ENCODE assay signal across 8 mouse cellular contexts in the genomic region with DNA sequence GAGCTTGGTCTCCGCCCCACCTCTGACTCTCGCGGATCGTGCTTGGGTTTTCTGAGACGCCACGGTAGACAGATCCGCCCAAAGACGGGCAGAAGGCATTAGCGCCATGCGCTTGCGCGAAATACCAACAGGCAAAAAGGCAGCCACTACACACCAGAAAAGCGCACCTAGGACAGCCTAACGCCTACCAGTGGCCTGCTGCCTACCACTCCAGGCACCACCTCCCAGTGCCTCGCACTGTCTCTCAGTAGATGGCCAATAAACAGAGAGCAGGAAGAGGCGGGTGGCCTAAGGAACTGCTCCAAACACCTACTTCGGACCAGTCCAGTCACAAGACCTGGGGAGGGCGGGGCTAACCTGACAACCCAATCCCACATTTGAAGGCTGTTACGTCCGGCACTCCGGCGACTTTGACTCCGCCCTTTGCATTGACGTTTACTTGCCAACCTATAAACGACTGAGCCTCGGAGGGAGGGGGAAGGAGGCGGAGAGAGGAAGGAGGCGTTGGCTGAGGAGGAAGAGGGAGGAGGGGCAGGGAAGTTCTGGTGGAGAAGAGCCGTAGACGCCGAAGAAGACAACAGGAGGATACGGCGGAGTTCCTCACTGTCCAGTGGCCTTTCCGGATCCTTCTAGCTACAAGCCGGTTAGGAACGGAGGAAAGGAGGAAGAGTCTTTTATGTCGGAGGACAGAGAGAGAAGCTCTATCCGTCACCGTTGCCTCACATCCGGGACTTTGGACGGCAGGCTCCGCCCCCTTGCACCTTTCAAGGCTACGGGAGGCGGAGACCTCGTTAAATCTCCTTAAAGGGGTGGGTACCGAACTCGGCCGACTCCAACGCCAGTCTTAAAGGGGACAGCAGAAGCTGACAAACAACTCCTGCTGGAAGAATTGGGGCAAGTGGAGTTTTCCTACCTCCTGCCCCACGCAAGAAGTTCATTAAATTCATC. TPM values are rescaled to one million over a fixed set of nuclear protein-coding genes. Genes with fewer than 3 reads are reported as not detected.
A peak's percentile ranks its signal among the peaks of the same experiment; 100 is the strongest.
DNase-seq lines count a peak whose midpoint lies in the region; ATAC-seq and TF ChIP-seq lines count a peak whose summit lies in the region.

No protein-coding gene starts in this region.

- peak; percentile 99 to 100 for DNase-seq in gastrocnemius, adult 8-10 months (ENCODE audit: low spot score in 2 of 2)
- peak; percentile 99 for DNase-seq in hindlimb bud, embryonic 11.5 days (ENCODE audit: extremely low spot score, low read depth, low spot score)
- peak; percentile 100 for DNase-seq in left cerebral cortex, adult 8-10 months (ENCODE audit: low spot score in 2 of 2)
- DNase-seq in right cerebral cortex, postnatal 10 days (ENCODE audit: low spot score in 2 of 2): peak; percentile 99 to 100
- DNase-seq in urinary bladder, postnatal 25 days (ENCODE audit: low spot score): peak; percentile 95

- peak; percentile 81 for ATAC-seq in activated CD4-positive, CD25-positive, alpha-beta regulatory T cell, adult 4 months

- H3K27me3 ChIP-seq in megakaryocyte, embryonic 14.5 days (replicated peaks): no peaks in the 10 kb centered on the region

- no peaks in the 10 kb centered on the region for H3K9me3 ChIP-seq in megakaryocyte, embryonic 14.5 days

- no peak for TF ChIP-seq CTCF in cortical plate, adult 2 months (IDR thresholded peaks at IDR 0.05; ENCODE audit: extremely low read depth, insufficient read depth, low read length)

- H3K4me1 ChIP-seq in cortical plate, adult 2 months (ENCODE audit: control insufficient read depth, insufficient read depth, low read length): peaks cover 3% of the 10 kb centered on the region; the same call in 1 of the 2 replicates
- peaks cover 72% of the 10 kb centered on the region for H3K4me1 ChIP-seq in megakaryocyte, embryonic 14.5 days

- H3K27ac ChIP-seq in cortical plate, adult 2 months (ENCODE audit: insufficient read depth, low read length): peak overlapping the region; percentile 90

- H3K4me3 ChIP-seq in cortical plate, adult 2 months (ENCODE audit: insufficient read depth, low read length): peak overlapping the region; percentile 52
- peak overlapping the region; percentile 97 for H3K4me3 ChIP-seq in megakaryocyte, embryonic 14.5 days (replicated peaks)

- H3K36me3 ChIP-seq in megakaryocyte, embryonic 14.5 days (replicated peaks; ENCODE audit: low read length): peaks cover 75% of the 10 kb centered on the region

- peak; percentile 85 for TF ChIP-seq POLR2A in cortical plate, adult 2 months (IDR thresholded peaks at IDR 0.05; ENCODE audit: extremely low read depth, insufficient read depth, low read length)

RNA-seq across cellular contexts. Expression of a gene that starts 1.0 kb away (rescaled TPM):
- polyA plus RNA-seq in activated CD4-positive, CD25-positive, alpha-beta regulatory T cell, adult 4 months (2017; shearing (Covaris generic)): 10 to 100 TPM; 17.9 to 25.0 TPM
- polyA plus RNA-seq in cortical plate, adult 2 months (2012; rRNA removed): 26.6 and 27.1 TPM in 2 replicates
- total RNA-seq in gastrocnemius, adult 8-10 months (2022): 10 to 100 TPM; 21.9 to 29.3 (median 25.1) TPM
- 10 to 100 TPM; 47.1 to 55.2 (median 51.7) TPM for total RNA-seq in left cerebral cortex, adult 8-10 months (2022)
- polyA plus RNA-seq in megakaryocyte, embryonic 14.5 days (2012; ENCODE audit: insufficient read depth, low replicate concordance): 237 and 322 TPM in 2 replicates

RNA-seq across cellular contexts. Expression of a gene that starts 18.6 kb away (rescaled TPM):
- polyA plus RNA-seq in activated CD4-positive, CD25-positive, alpha-beta regulatory T cell, adult 4 months (2017; shearing (Covaris generic)): 100 to 1,000 TPM; 137 to 165 TPM
- 44.0 and 44.8 TPM in 2 replicates for polyA plus RNA-seq in cortical plate, adult 2 months (2012; rRNA removed)
- 10 to 100 TPM; 14.8 to 18.4 (median 16.7) TPM for total RNA-seq in gastrocnemius, adult 8-10 months (2022)
- 10 to 100 TPM; 29.6 to 35.2 (median 30.4) TPM for total RNA-seq in left cerebral cortex, adult 8-10 months (2022)
- 83.1 and 177 TPM in 2 replicates for polyA plus RNA-seq in megakaryocyte, embryonic 14.5 days (2012; ENCODE audit: insufficient read depth, low replicate concordance)

RNA-seq across cellular contexts. Expression of a gene that starts 29.0 kb away (rescaled TPM):
- 1 to 10 TPM; 3.3 to 5.4 TPM for polyA plus RNA-seq in activated CD4-positive, CD25-positive, alpha-beta regulatory T cell, adult 4 months (2017; shearing (Covaris generic))
- 5.3 and 5.8 TPM in 2 replicates for polyA plus RNA-seq in cortical plate, adult 2 months (2012; rRNA removed)
- total RNA-seq in gastrocnemius, adult 8-10 months (2022): 1 to 10 TPM in 3 of 4 experiments, under 1 TPM in 1; 0.88 to 1.3 (median 1.2) TPM
- 1 to 10 TPM; 5.1 to 6.1 (median 5.9) TPM for total RNA-seq in left cerebral cortex, adult 8-10 months (2022)
- polyA plus RNA-seq in megakaryocyte, embryonic 14.5 days (2012; ENCODE audit: insufficient read depth, low replicate concordance): 4.4 and 12.0 TPM in 2 replicates

RNA-seq across cellular contexts. Expression of a gene that starts 33.8 kb away (rescaled TPM):
- polyA plus RNA-seq in activated CD4-positive, CD25-positive, alpha-beta regulatory T cell, adult 4 months (2017; shearing (Covaris generic)): 10 to 100 TPM in 1 of 2 experiments, 1 to 10 TPM in 1; 8.1 to 10.9 TPM
- polyA plus RNA-seq in cortical plate, adult 2 months (2012; rRNA removed): 24.7 and 26.4 TPM in 2 replicates
- 10 to 100 TPM; 44.3 to 52.4 (median 48.6) TPM for total RNA-seq in gastrocnemius, adult 8-10 months (2022)
- total RNA-seq in left cerebral cortex, adult 8-10 months (2022): 100 to 1,000 TPM; 112 to 117 (median 115) TPM
- polyA plus RNA-seq in megakaryocyte, embryonic 14.5 days (2012; ENCODE audit: insufficient read depth, low replicate concordance): 4.0 and 9.1 TPM in 2 replicates

RNA-seq across cellular contexts. Expression of a gene that starts 41.4 kb away (rescaled TPM):
- polyA plus RNA-seq in activated CD4-positive, CD25-positive, alpha-beta regulatory T cell, adult 4 months (2017; shearing (Covaris generic)): 10 to 100 TPM; 19.2 to 20.0 TPM
- 11.3 and 13.3 TPM in 2 replicates for polyA plus RNA-seq in cortical plate, adult 2 months (2012; rRNA removed)
- 1 to 10 TPM; 4.4 to 8.0 (median 5.5) TPM for total RNA-seq in gastrocnemius, adult 8-10 months (2022)
- total RNA-seq in left cerebral cortex, adult 8-10 months (2022): 10 to 100 TPM; 11.1 to 12.3 (median 11.5) TPM
- 15.7 and 25.1 TPM in 2 replicates for polyA plus RNA-seq in megakaryocyte, embryonic 14.5 days (2012; ENCODE audit: insufficient read depth, low replicate concordance)

Comparison
In these comparisons a context has a peak if more than half of its experiments do, and no peak if none do; other contexts are left out.
1. Peak in every context shown above with its lines: DNase-seq, ATAC-seq, H3K4me3 ChIP-seq and H3K27ac ChIP-seq.